8 mouse cellular contexts compared by ENCODE assay signal in the genomic region with DNA sequence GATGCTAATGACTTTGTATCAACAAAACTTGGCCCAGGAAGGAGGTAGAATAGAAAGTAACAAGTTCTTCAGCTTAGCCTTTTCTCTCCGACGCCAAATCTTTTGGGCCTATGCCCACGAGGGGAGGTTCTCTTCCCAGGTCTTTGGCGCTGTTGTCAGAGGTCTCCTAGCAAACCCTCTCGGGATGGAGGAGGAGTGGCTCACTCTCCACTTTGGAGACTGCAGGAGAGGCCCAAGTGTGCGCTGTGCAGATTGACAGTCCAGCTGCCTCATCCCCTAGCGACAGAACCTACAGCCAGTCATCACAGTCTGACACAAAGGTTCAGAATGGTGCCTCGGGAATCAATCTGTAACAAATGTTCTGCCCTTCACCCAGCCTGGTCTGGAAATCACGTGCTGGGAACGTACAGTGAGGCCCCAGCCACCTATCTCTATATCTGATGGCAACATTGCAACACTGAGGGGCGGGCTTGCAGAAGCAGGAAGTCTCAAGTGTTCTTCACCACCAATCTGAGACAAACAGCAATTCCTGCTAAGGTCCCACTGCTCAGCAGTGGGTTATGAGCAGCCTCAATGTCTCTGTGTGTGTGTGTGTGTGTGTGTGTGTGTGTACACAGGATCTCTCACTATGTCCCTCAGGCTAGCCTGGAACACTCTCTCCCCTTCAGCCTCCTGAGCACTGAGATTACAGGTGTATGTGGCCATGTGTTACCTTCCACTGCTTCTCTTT. TPM values are rescaled to one million over a fixed set of nuclear protein-coding genes. Genes with fewer than 3 reads are reported as not detected.
DNase-seq lines count a peak whose midpoint lies in the region; ATAC-seq and TF ChIP-seq lines count a peak whose summit lies in the region.

No protein-coding gene starts in this region.

- 84% methylated on average over 11 of the region's 11 CpGs for WGBS in forebrain, embryonic 10.5 days
- 77% methylated on average over 11 of the region's 11 CpGs for WGBS in forebrain, embryonic 12.5 days
- WGBS in limb, embryonic 15.5 days = 57% methylated on average over 11 of the region's 11 CpGs
- 65% methylated on average over 11 of the region's 11 CpGs for WGBS in midbrain, embryonic 14.5 days

- no peak overlapping the region for H3K9ac ChIP-seq in forebrain, embryonic 12.5 days
- peak overlapping the region; percentile 50; the same call in 1 of the 2 replicates for H3K9ac ChIP-seq in MEL (ENCODE audit: control insufficient read depth, low read depth, low read length, poor library complexity, severe bottlenecking)
- H3K9ac ChIP-seq in limb, embryonic 15.5 days = no peak overlapping the region
- no peak overlapping the region for H3K9ac ChIP-seq in midbrain, embryonic 14.5 days (replicated peaks; ENCODE audit: low read length)

- TF ChIP-seq RAD21 in MEL (IDR thresholded peaks at IDR 0.05; ENCODE audit: low read depth, low read length) = no peak

- no peak overlapping the region for H3K4me3 ChIP-seq in forebrain, embryonic 10.5 days
- H3K4me3 ChIP-seq in forebrain, embryonic 12.5 days (replicated peaks) = no peak overlapping the region
- H3K4me3 ChIP-seq in MEL (ENCODE audit: control insufficient read depth in 1 of 2, insufficient read depth in 1 of 2, low read depth in 2 of 2, low read length in 2 of 2) = peak overlapping the region; percentile 53 to 67
- no peak overlapping the region for H3K4me3 ChIP-seq in limb, embryonic 15.5 days
- no peak overlapping the region for H3K4me3 ChIP-seq in midbrain, embryonic 14.5 days (replicated peaks; ENCODE audit: low read depth, low read length)

- H3K27ac ChIP-seq in forebrain, embryonic 10.5 days = 0 out of 2 replicates have a peak overlapping the region, but pooled peaks have one; percentile 6
- H3K27ac ChIP-seq in forebrain, embryonic 12.5 days = no peak overlapping the region
- H3K27ac ChIP-seq in MEL (ENCODE audit: control insufficient read depth, low read depth, low read length) = peak overlapping the region; percentile 62
- no peak overlapping the region for H3K27ac ChIP-seq in limb, embryonic 15.5 days
- H3K27ac ChIP-seq in midbrain, embryonic 14.5 days (replicated peaks; ENCODE audit: low read depth, low read length) = no peak overlapping the region

- H3K4me1 ChIP-seq in forebrain, embryonic 10.5 days = peaks cover 84% of the 10 kb centered on the region
- H3K4me1 ChIP-seq in forebrain, embryonic 12.5 days = peaks cover 58% of the 10 kb centered on the region
- peaks cover 0 to 16% of the 10 kb centered on the region in 2 experiments; a peak in 3 of 4 replicates for H3K4me1 ChIP-seq in MEL (ENCODE audit: control insufficient read depth in 1 of 2, insufficient read depth in 2 of 2, low read length in 2 of 2)
- peaks cover 63% of the 10 kb centered on the region for H3K4me1 ChIP-seq in limb, embryonic 15.5 days
- peaks cover 22% of the 10 kb centered on the region for H3K4me1 ChIP-seq in midbrain, embryonic 14.5 days (ENCODE audit: control insufficient read depth, insufficient read depth, low read length)

- peak; percentile 58 to 74 for TF ChIP-seq EP300 in MEL (IDR thresholded peaks at IDR 0.05; ENCODE audit: low read depth in 1 of 2, low read length in 2 of 2)

- H3K4me2 ChIP-seq in forebrain, embryonic 12.5 days = no peak overlapping the region
- no peak overlapping the region for H3K4me2 ChIP-seq in limb, embryonic 15.5 days
- H3K4me2 ChIP-seq in midbrain, embryonic 14.5 days (ENCODE audit: low read length) = no peak overlapping the region

- DNase-seq in forebrain, embryonic 10.5 days (ENCODE audit: extremely low spot score, low spot score) = no peak
- peak; percentile 84 for DNase-seq in MEL (ENCODE audit: low read depth, low spot score)
- DNase-seq in heart, adult 9 months (ENCODE audit: low spot score in 2 of 2) = peak; percentile 44 to 59
- peak; percentile 45 for DNase-seq in midbrain, embryonic 14.5 days
- no peak for DNase-seq in right cerebral cortex, postnatal 25 days

- no peaks in the 10 kb centered on the region for H3K27me3 ChIP-seq in forebrain, embryonic 10.5 days (ENCODE audit: poor library complexity, severe bottlenecking)
- H3K27me3 ChIP-seq in forebrain, embryonic 12.5 days = no peaks in the 10 kb centered on the region
- no peaks in the 10 kb centered on the region for H3K27me3 ChIP-seq in MEL (ENCODE audit: control insufficient read depth in 1 of 2, insufficient read depth in 2 of 2, low read length in 2 of 2)
- no peaks in the 10 kb centered on the region for H3K27me3 ChIP-seq in limb, embryonic 15.5 days
- no peaks in the 10 kb centered on the region for H3K27me3 ChIP-seq in midbrain, embryonic 14.5 days (ENCODE audit: control insufficient read depth, insufficient read depth, low read length)

- H3K79me2 ChIP-seq in MEL (ENCODE audit: control insufficient read depth, insufficient read depth, low read length, poor library complexity) = peaks cover 3% of the 10 kb centered on the region; the same call in 1 of the 2 replicates

- H3K36me3 ChIP-seq in forebrain, embryonic 10.5 days (replicated peaks) = no peaks in the 10 kb centered on the region
- H3K36me3 ChIP-seq in forebrain, embryonic 12.5 days (replicated peaks) = no peaks in the 10 kb centered on the region
- H3K36me3 ChIP-seq in MEL (ENCODE audit: control insufficient read depth in 1 of 2, insufficient read depth in 2 of 2, low read length in 2 of 2) = no peaks in the 10 kb centered on the region; a peak in 1 of 4 replicates
- H3K36me3 ChIP-seq in limb, embryonic 15.5 days = no peaks in the 10 kb centered on the region
- no peaks in the 10 kb centered on the region for H3K36me3 ChIP-seq in midbrain, embryonic 14.5 days (ENCODE audit: control insufficient read depth, insufficient read depth, low read length)

- 0 out of 4 replicates have a peak, but pooled peaks of 1 of the 2 experiments have one; percentile 12 for TF ChIP-seq POLR2A in MEL (IDR thresholded peaks at IDR 0.05; ENCODE audit: control insufficient read depth in 1 of 2, insufficient read depth in 1 of 2, low read depth in 1 of 2, low read length in 2 of 2, poor library complexity in 1 of 2)

- no peak for ATAC-seq in forebrain, embryonic 12.5 days (ENCODE audit: low FRiP score)
- peak; percentile 32; the same call in 1 of the 2 replicates for ATAC-seq in limb, embryonic 15.5 days (ENCODE audit: insufficient number of reproducible peaks, low FRiP score, low TSS enrichment, low read depth)
- no peak for ATAC-seq in midbrain, embryonic 14.5 days (ENCODE audit: low FRiP score, low TSS enrichment)
- ATAC-seq in cerebellum, adult (ENCODE audit: insufficient number of reproducible peaks, low FRiP score, low TSS enrichment) = no peak

- no peaks in the 10 kb centered on the region for H3K9me3 ChIP-seq in forebrain, embryonic 10.5 days
- H3K9me3 ChIP-seq in forebrain, embryonic 12.5 days = no peaks in the 10 kb centered on the region
- no peaks in the 10 kb centered on the region for H3K9me3 ChIP-seq in MEL (replicated peaks; ENCODE audit: insufficient read depth, low read length)
- H3K9me3 ChIP-seq in limb, embryonic 15.5 days = no peaks in the 10 kb centered on the region
- no peaks in the 10 kb centered on the region for H3K9me3 ChIP-seq in midbrain, embryonic 14.5 days (ENCODE audit: control insufficient read depth, low read length)

- TF ChIP-seq CTCF in MEL (IDR thresholded peaks at IDR 0.05 in 2 of 3, conservative IDR thresholded peaks at IDR 0.05 in 1 of 3; ENCODE audit: control insufficient read depth in 1 of 3, insufficient read depth in 1 of 3, low read depth in 2 of 3, low read length in 3 of 3, poor library complexity in 1 of 3, severe bottlenecking in 1 of 3) = no peak

TF ChIP-seq in MEL, 35 proteins besides CTCF, POLR2A, EP300 and RAD21 (continues in another document):
- TF ChIP-seq MYC (IDR thresholded peaks at IDR 0.05; ENCODE audit: low read depth, low read length) (peak; percentile 79), SMC3 (IDR thresholded peaks at IDR 0.05; ENCODE audit: low read depth, low read length) (no peak), UBTF (IDR thresholded peaks at IDR 0.05; ENCODE audit: borderline replicate concordance, insufficient read depth, low read depth, low read length) (no peak), MXI1 (IDR thresholded peaks at IDR 0.05; ENCODE audit: low read depth, low read length) (peak; percentile 79; the same call in 1 of the 2 replicates), ZC3H11A (IDR thresholded peaks at IDR 0.05; ENCODE audit: low read depth, low read length) (no peak), MYB (IDR thresholded peaks at IDR 0.05; ENCODE audit: low read depth, low read length) (0 out of 2 replicates have a peak, but pooled peaks have one; percentile 44), USF2 (IDR thresholded peaks at IDR 0.05; ENCODE audit: borderline replicate concordance in 1 of 2, insufficient read depth in 1 of 2, low read depth in 1 of 2, low read length in 2 of 2) (peak in 1 of 2 experiments; percentile 55; a peak in 1 of 4 replicates), ZNF384 (IDR thresholded peaks at IDR 0.05; ENCODE audit: low read depth, low read length) (no peak), CHD2 (IDR thresholded peaks at IDR 0.05; ENCODE audit: low read length) (no peak), BHLHE40 (IDR thresholded peaks at IDR 0.05; ENCODE audit: borderline replicate concordance, low read depth, low read length) (peak; percentile 98), MAX (IDR thresholded peaks at IDR 0.05; ENCODE audit: low read length) (peak; percentile 91), TAL1 (IDR thresholded peaks at IDR 0.05; ENCODE audit: low read length) (peak; percentile 55), USF1 (IDR thresholded peaks at IDR 0.05; ENCODE audit: low read depth, low read length) (peak; percentile 92), SIN3A (IDR thresholded peaks at IDR 0.05; ENCODE audit: low read length) (peak; percentile 87), CHD1 (IDR thresholded peaks at IDR 0.05; ENCODE audit: low read depth, low read length) (no peak), ZKSCAN1 (IDR thresholded peaks at IDR 0.05; ENCODE audit: low read depth, low read length) (no peak), TBP (IDR thresholded peaks at IDR 0.05; ENCODE audit: low read depth, low read length) (no peak), RCOR1 (IDR thresholded peaks at IDR 0.05; ENCODE audit: low read depth, low read length) (peak; percentile 85; the same call in 1 of the 2 replicates), POLR2AphosphoS2 (IDR thresholded peaks at IDR 0.05; ENCODE audit: low read length) (no peak), ETS1 (IDR thresholded peaks at IDR 0.05; ENCODE audit: low read depth, low read length) (peak; percentile 79)

RNA-seq across cellular contexts. Expression of a gene that starts 12.4 kb away (rescaled TPM):
- polyA plus RNA-seq in forebrain, embryonic 10.5 days (2016; fragmentation: Nextera tagmentation; extraction: Ambion mirVana) = 13.4 and 13.9 TPM in 2 replicates
- 14.3 and 15.3 TPM in 2 replicates for polyA plus RNA-seq in forebrain, embryonic 12.5 days (2016; fragmentation: Nextera tagmentation; extraction: Ambion mirVana)
- 4.3 and 7.3 TPM in 2 replicates for total RNA-seq in MEL (2012; rRNA removed)
- polyA plus RNA-seq in MEL (2012; ENCODE audit: insufficient read depth in 1 of 2, insufficient read length in 2 of 2, low read depth in 1 of 2, low replicate concordance in 2 of 2, missing spikeins in 1 of 2) = 10 to 100 TPM in 1 of 2 experiments, 1 to 10 TPM in 1; 4.4 to 20.7 TPM
- 13.1 and 14.5 TPM in 2 replicates for polyA plus RNA-seq in limb, embryonic 15.5 days (2015; fragmentation: Nextera tagmentation; extraction: Ambion mirVana)
- polyA plus RNA-seq in midbrain, embryonic 14.5 days (2014; fragmentation: Nextera tagmentation; extraction: Ambion mirVana) = 13.4 and 15.6 TPM in 2 replicates

Comparison
In these comparisons a context has a peak if more than half of its experiments do, and no peak if none do; other contexts are left out.
1. H3K27ac ChIP-seq: peak in forebrain, embryonic 10.5 days (single experiment) and MEL (single experiment); none in forebrain, embryonic 12.5 days (single experiment), limb, embryonic 15.5 days (single experiment) and midbrain, embryonic 14.5 days (single experiment).
2. DNase-seq: peak in MEL (single experiment), heart, adult 9 months (2 of 2) and midbrain, embryonic 14.5 days (single experiment); none in forebrain, embryonic 10.5 days (single experiment) and right cerebral cortex, postnatal 25 days (single experiment).
3. H3K4me3 ChIP-seq: peak in MEL (2 of 2); none in forebrain, embryonic 10.5 days (single experiment), forebrain, embryonic 12.5 days (single experiment), limb, embryonic 15.5 days (single experiment) and midbrain, embryonic 14.5 days (single experiment).